Mouse (Mus musculus): ENCODE results near the gene Jam2. TPM values are rescaled to one million over a fixed set of nuclear protein-coding genes. Genes with fewer than 3 reads are reported as not detected.

Jam2 gene
- 13.8 and 15.6 TPM in 2 replicates for polyA plus RNA-seq (2015; fragmentation: Nextera tagmentation; extraction: Ambion mirVana)

DNA sequence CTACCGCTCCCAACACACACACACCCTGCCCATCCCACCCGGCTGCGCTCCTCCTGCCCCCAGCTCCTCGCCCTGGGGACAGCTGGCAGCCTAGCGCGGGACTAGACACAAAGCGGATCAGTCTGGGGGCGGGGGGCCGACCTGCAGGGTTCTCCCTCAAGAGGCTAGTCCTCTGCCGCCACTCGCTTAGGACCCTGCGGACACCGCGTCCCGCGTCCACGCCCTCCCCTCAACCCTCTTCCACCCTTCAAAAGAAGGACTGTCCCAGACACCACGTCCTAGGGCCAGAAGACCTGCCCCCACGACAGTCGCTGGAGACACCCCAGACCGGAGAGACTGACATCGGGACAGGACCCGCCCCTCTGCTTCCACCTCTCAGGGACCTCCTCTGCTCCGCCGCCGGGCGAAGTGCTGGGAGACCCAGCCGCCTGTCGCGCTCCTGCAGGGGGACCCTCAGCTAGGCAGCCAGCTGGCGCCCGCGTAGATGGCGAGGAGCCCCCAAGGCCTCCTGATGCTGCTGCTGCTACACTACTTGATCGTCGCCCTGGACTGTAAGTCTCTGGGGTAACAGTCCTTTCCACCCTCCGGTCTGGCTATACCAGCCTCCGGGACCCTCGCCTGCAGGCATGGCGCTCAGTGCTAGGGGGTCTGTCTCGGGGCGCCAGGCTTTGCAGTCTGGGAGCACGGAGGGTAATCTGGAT, at the start of gene Jam2:
Gene Jam2, plus strand, starts transcription at position 121 of the 701 bp plus-strand sequence.
- peaks cover 17% of the 10 kb centered on the region for H3K4me1 ChIP-seq
- under 1% methylated on average over 40 of the region's 43 CpGs for WGBS
- peak; percentile 81 for ATAC-seq (ENCODE audit: insufficient number of reproducible peaks, low FRiP score, low TSS enrichment, low read depth)

DNA sequence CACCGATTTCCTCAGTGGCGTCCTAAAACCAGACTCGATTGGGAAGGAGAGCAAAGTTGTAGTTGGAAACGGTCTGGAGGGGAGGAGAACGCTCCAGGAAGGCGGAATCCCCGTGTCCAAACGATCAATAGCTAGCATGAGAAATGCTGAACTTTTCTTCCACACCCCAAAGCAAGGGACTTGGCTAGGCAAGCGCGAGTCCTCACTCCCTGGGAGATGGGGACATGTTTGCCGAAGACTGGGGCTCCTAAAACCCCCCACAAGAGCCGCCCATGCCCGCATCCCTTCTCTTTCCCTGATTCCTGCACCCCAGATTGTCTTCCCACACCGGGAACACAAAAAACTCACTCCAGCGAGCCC, 39.1 kb upstream of the Jam2 start:
- Histone ChIP-seq H3K9me3 (no peaks in the 10 kb centered on the region), H3K4me2 (peak overlapping the region; percentile 58), H3K4me3 (peak overlapping the region; percentile 78), H3K36me3 (peaks cover 27% of the 10 kb centered on the region), H3K4me1 (peaks cover 6% of the 10 kb centered on the region), H3K9ac (peak overlapping the region; percentile 65), H3K27me3 (no peaks in the 10 kb centered on the region), H3K27ac (peak overlapping the region; percentile 50; the same call in 1 of the 2 replicates)
- no peak for ATAC-seq (ENCODE audit: insufficient number of reproducible peaks, low FRiP score, low TSS enrichment, low read depth)
- WGBS = under 1% methylated on average over 15 of the region's 15 CpGs

More for the DNA sequence above, at the start of gene Jam2:
- peak within 1 kb of the TSS; percentile 60; the same call in 1 of the 2 replicates for H3K27ac ChIP-seq
- peak within 1 kb of the TSS; percentile 62 for H3K4me3 ChIP-seq
- no peaks in the 10 kb centered on the region for H3K36me3 ChIP-seq
- H3K9ac ChIP-seq = peak within 1 kb of the TSS; percentile 46
- no peaks in the 10 kb centered on the region for H3K9me3 ChIP-seq
- H3K4me2 ChIP-seq = peak within 1 kb of the TSS; percentile 93
- peaks cover 18% of the 10 kb centered on the region for H3K27me3 ChIP-seq

- H3K4me2 ChIP-seq = peak within 1 kb of the TSS; percentile 58
- peak within 1 kb of the TSS; percentile 65 for H3K9ac ChIP-seq
- H3K9me3 ChIP-seq = no peaks in the 10 kb centered on the region
- peak within 1 kb of the TSS; percentile 79 for H3K27ac ChIP-seq
- peaks cover 6% of the 10 kb centered on the region for H3K4me1 ChIP-seq
- peak; percentile 93 for ATAC-seq (ENCODE audit: insufficient number of reproducible peaks, low FRiP score, low TSS enrichment, low read depth)
- peaks cover 21% of the 10 kb centered on the region for H3K36me3 ChIP-seq
- H3K4me3 ChIP-seq = peak within 1 kb of the TSS; percentile 78
- WGBS = under 1% methylated on average over 66 of the region's 66 CpGs
- no peaks in the 10 kb centered on the region for H3K27me3 ChIP-seq
Measured at GRCm38 (mm10) chr16:84735166-84736105, 38.5 kb upstream of the Jam2 start, which contains the start of gene Mrpl39. Mrpl39 (minus strand) TSS chr16:84735742.

- H3K9me3 ChIP-seq = no peaks in the 10 kb centered on the region
- no peak for ATAC-seq (ENCODE audit: insufficient number of reproducible peaks, low FRiP score, low TSS enrichment, low read depth)
- H3K27ac ChIP-seq = no peak overlapping the region
- no peak overlapping the region for H3K4me2 ChIP-seq
- no peaks in the 10 kb centered on the region for H3K27me3 ChIP-seq
- H3K4me1 ChIP-seq = peaks cover 6% of the 10 kb centered on the region
- H3K4me3 ChIP-seq = no peak overlapping the region
- no peak overlapping the region for H3K9ac ChIP-seq
- 0 out of 2 replicates have a peak, but pooled peaks cover 4% of the 10 kb centered on the region for H3K36me3 ChIP-seq
- 75% methylated on average over 3 of the region's 3 CpGs for WGBS
Measured at GRCm38 (mm10) chr16:84737358-84737757, 36.6 kb upstream of the Jam2 start.

DNA sequence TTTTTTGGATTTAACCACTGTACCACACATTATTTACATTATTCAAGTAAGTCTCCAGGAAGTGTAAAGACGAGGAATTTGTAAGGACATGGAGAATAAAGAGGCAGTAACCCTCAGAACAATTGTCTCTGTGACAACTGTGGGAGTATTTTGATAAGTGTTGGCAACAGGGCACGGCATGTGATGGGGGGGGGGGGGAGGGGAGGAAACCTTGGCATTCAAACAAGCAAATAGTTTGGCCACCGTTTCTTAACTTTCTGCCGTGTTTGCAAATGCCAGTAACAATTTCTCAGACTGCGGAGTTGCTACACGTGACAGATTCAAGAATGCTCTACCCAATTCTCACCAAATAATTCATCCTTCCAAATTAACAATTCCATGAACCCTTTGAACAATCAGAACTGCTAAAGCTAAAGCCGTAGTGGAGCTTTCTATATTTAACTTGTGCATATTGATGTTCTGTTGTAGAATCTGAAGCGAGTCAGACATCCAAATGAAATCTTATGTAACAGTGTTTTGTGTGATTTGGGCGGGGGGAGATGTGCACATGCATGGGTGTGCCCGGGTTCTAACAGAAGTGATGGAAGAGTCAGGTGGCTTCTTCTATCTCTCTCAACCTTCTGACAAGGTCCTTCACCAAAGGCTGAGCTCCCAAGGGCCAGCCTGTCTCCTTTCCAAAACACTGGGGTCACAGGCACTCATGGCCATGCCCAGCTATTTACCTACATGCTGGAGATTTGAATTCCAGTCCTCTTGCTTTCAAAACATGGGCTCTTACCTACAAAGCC, 29.0 kb upstream of the Jam2 start:
- no peak overlapping the region for H3K4me3 ChIP-seq
- no peaks in the 10 kb centered on the region for H3K27me3 ChIP-seq
- H3K4me1 ChIP-seq = no peaks in the 10 kb centered on the region
- no peak for ATAC-seq (ENCODE audit: insufficient number of reproducible peaks, low FRiP score, low TSS enrichment, low read depth)
- H3K27ac ChIP-seq = no peak overlapping the region
- no peaks in the 10 kb centered on the region for H3K9me3 ChIP-seq
- H3K4me2 ChIP-seq = no peak overlapping the region
- H3K36me3 ChIP-seq = no peaks in the 10 kb centered on the region
- 68% methylated on average over 9 of the region's 10 CpGs for WGBS
- no peak overlapping the region for H3K9ac ChIP-seq

- no peak overlapping the region for H3K4me3 ChIP-seq
- WGBS = 75% methylated on average over 6 of the region's 6 CpGs
- H3K36me3 ChIP-seq = no peaks in the 10 kb centered on the region
- no peaks in the 10 kb centered on the region for H3K4me1 ChIP-seq
- no peaks in the 10 kb centered on the region for H3K9me3 ChIP-seq
- no peaks in the 10 kb centered on the region for H3K27me3 ChIP-seq
- no peak overlapping the region for H3K27ac ChIP-seq
- ATAC-seq (ENCODE audit: insufficient number of reproducible peaks, low FRiP score, low TSS enrichment, low read depth) = no peak
- H3K9ac ChIP-seq = no peak overlapping the region
- no peak overlapping the region for H3K4me2 ChIP-seq
Measured at GRCm38 (mm10) chr16:84745721-84746306, 28.1 kb upstream of the Jam2 start.

GRCm38 (mm10) chr16:84767956-84768355, 6.0 kb upstream of the Jam2 start:
- Histone ChIP-seq H3K27me3 (peaks cover under 1% of the 10 kb centered on the region; the same call in 1 of the 2 replicates), H3K36me3 (no peaks in the 10 kb centered on the region), H3K27ac (no peak overlapping the region), H3K4me3 (no peak overlapping the region), H3K9ac (no peak overlapping the region), H3K4me1 (no peaks in the 10 kb centered on the region), H3K4me2 (no peak overlapping the region), H3K9me3 (no peaks in the 10 kb centered on the region)
- no peak for ATAC-seq (ENCODE audit: insufficient number of reproducible peaks, low FRiP score, low TSS enrichment, low read depth)
- WGBS = 71% methylated on average over 8 of the region's 8 CpGs

DNA sequence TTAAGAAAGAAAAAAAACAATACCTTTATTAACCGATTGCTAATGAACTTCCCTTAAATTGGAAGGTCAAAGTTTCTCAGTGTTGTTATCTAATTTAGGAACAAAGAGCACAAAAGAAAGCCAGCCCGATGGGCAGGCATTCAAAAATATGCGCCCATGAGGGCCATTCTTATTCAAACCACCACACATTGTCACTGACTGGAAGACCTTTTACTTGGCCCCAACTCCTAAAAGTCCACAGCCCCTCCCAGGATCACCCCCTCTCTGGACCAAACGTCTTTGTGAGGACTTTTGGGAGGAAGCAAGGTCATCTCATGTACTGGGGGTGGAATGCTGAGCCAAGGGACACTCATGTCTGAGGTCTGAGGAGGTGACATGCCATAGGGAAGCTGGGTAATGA, 4.7 kb upstream of the Jam2 start:
- Histone ChIP-seq H3K9ac (no peak overlapping the region), H3K4me1 (peaks cover 8% of the 10 kb centered on the region)
- WGBS = 72% methylated on average over 4 of the region's 4 CpGs

GRCm38 (mm10) chr16:84769619-84770464, 4.1 kb upstream of the Jam2 start:
- Histone ChIP-seq H3K4me2 (no peak overlapping the region), H3K27ac (no peak overlapping the region), H3K4me3 (no peak overlapping the region), H3K27me3 (peaks cover 11% of the 10 kb centered on the region), H3K4me1 (peaks cover 15% of the 10 kb centered on the region), H3K9me3 (no peaks in the 10 kb centered on the region), H3K9ac (no peak overlapping the region), H3K36me3 (no peaks in the 10 kb centered on the region)
- 90% methylated on average over 19 of the region's 19 CpGs for WGBS
- ATAC-seq (ENCODE audit: insufficient number of reproducible peaks, low FRiP score, low TSS enrichment, low read depth) = no peak

More for the DNA sequence above, 4.7 kb upstream of the Jam2 start:
- Histone ChIP-seq H3K4me2 (no peak overlapping the region), H3K27ac (no peak overlapping the region), H3K4me3 (no peak overlapping the region), H3K27me3 (peaks cover 7% of the 10 kb centered on the region; the same call in 1 of the 2 replicates), H3K36me3 (no peaks in the 10 kb centered on the region), H3K9me3 (no peaks in the 10 kb centered on the region)
- no peak for ATAC-seq (ENCODE audit: insufficient number of reproducible peaks, low FRiP score, low TSS enrichment, low read depth)

DNA sequence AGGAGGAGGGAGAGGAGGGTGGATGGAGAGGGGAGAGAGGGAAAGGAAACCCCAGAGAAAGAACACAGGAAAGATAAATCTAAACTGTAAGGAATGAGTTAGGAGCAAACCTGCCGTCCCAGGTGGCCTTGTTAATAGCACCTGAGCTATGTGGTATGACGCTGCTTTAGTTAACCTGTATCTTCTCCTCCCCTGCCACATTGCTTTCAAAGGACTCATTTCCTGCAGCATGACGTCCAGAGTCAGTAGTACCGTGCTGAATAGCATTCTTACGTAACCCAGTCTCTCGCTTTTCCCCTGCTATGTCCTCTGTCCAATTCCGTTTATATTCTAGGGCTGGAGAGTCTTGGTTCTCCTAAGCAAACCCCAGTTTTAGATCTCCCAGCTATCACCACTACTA, 3.0 kb upstream of the Jam2 start:
- 81% methylated on average over 7 of the region's 7 CpGs for WGBS
- Histone ChIP-seq H3K9ac (no peak overlapping the region), H3K4me2 (no peak overlapping the region), H3K36me3 (no peaks in the 10 kb centered on the region), H3K9me3 (no peaks in the 10 kb centered on the region), H3K27me3 (peaks cover 14% of the 10 kb centered on the region), H3K4me3 (no peak overlapping the region), H3K27ac (no peak overlapping the region), H3K4me1 (peaks cover 17% of the 10 kb centered on the region)
- no peak for ATAC-seq (ENCODE audit: insufficient number of reproducible peaks, low FRiP score, low TSS enrichment, low read depth)

All from limb, embryonic 15.5 days (tissue).